Mouse (Mus musculus) megakaryocyte, adult 5-6 weeks (primary cell): ENCODE results near the gene Bmp2k. TPM values are rescaled to one million over a fixed set of nuclear protein-coding genes. Genes with fewer than 3 reads are reported as not detected.

Source experiments
- ATAC-seq: 2 replicates; pipeline ENCODE4 v1.8.0; 2016; ENCODE audit warnings: mild to moderate bottlenecking, inconsistent platforms; ENCODE audit not compliant: poor library complexity, severe bottlenecking
- total RNA-seq, 2 experiments: library from RNA; stranded (forward) in 1 of 2; stranded (reverse) in 1 of 2; fragments of 153-499, 151-499 nt in 1 of 2; fragments of 221-1000, 200-1000 nt in 1 of 2; gene quantifications; 2 replicates each; pipeline versions ENCODE4 v1.2.3 to v1.2.4; 2015 to 2017

Bmp2k gene
- total RNA-seq (2015) (67.8 and 74.8 TPM in 2 replicates), total RNA-seq (2017) (33.7 and 43.9 TPM in 2 replicates)

DNA sequence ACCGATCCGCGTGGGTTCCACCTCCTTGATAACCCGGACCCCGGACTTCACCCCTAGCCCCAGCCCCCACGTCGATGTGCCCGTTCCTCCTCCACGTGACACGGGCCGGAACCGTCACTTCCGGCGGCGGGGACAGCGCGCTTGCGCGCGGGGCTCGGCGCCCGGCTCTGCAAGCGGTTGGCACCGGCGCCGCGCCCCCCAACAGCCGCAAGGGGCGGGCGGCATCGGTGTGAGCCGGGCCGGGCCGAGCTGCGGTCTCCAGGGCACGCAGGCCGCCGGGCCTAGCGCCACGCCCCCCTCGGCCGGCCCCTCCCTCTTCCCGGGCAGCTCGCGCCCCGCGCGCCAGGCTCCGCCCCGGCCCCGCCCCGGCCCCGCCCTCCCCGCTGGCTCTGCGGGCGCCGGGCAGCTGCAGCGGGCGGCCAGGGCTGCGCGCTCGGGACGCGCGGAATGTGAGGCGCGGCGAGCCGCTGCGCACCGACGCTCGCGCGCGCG, at the start of gene Bmp2k:
Gene Bmp2k, plus strand, starts transcription at position 380 of the 492 bp plus-strand sequence.
- peak; percentile 70 for ATAC-seq

DNA sequence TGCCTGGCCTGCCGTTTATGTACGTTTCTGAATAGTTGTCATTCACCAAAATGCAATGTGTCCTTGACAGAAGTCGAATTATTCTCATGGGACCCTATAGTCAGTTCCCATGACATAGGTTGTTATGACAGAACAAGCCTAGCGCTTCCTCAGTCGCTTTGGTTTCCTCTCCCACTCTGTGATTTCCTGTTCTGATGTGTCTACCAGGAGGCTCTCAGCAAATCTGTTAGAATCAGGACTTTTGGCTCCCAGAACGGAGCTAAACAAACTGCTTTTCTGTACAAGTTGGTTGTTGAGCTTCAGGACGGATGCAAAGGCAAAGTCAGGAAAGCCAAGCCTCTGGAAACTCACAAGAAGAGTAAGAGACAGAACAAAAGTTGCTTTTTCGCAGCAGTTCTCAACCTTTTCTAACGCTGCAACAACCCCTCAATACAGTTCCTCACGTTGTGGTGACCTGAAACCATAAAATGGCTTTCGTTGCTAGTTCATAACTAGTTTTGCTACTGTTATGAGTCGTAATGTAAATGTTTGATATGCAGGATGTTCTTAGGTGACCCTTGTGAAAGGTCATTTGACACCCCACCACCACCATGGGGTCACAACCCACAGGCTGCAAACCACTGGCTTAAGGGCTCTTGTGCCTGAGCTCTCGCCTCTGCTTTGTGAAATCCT, 48.5 kb upstream of the Bmp2k start:
- peak; percentile 55 for ATAC-seq

DNA sequence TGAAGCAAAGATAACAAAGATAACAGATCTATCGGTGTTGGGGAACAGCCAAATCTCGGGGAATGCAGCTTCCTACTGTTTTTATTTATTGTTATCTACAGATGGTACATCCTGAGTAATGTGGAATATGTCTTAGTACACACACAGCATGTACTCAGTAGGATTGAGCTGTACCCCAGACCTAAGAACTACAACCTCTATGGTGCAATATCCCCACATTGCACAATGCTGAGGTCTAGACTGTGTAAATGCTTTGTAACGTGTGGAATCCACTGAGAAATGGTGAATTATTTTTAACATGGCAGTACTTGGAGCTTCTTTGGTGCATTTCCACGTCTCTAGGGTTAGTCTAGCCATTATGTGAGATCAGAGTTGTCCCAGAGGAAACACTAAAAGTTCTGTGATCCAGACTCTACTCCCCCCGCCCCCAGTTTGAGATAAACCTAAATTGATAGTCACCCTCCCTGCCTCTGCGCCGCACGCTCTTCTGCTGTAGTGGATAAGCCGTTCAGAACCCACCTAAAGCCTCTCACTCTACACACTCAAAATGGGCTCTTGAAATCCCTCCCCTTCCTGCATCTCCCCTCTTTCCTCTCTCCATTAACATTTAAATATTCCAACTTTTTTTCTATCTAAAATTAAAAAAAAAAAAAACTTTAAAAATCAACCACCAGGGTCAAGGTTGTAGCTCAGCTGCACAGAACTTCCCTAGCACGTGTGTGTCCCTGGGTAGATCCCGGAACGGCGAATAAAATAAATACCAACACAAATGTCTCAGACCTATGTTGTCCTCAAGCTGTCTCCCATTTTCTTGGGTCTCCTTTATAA, 47.4 kb upstream of the Bmp2k start:
- ATAC-seq: peak; percentile 83

DNA sequence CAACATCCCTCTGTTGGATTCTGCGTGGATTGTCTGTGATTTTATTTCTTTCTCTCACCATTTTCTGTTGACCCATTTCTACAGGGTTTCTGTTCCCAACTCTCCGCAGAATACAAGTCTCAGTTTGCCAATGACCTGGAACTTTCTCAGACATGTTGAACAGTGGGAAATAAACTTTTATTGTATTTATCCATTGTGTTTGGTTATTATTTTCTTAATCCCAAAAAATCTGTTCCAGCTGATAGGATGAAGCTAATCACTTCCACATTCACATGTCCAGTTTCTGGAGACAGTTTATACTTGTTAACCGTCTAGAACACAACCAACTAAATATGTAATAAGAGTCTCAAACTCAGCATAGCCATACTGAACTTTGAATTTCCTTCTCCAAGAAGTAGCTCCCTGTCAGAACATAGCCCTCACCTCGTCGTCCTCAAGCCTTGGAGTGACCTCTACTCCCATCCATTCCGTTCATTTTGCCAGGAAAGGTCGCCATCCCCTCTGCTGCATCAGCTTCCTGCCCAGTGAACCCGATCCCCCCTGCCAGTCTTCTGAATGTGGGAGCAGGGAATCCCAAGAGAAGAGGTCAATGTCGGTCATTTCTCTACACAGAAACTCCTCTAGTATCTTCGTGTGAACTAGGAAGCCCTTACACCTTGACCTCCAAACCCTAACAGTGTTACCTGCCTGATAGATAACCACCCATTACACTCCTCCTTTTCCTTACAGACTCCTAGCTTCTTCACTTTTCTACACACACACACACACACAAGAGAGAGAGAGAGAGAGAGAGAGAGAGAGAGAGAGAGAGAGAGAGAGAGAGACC, 46.6 kb upstream of the Bmp2k start:
- no peak for ATAC-seq

DNA sequence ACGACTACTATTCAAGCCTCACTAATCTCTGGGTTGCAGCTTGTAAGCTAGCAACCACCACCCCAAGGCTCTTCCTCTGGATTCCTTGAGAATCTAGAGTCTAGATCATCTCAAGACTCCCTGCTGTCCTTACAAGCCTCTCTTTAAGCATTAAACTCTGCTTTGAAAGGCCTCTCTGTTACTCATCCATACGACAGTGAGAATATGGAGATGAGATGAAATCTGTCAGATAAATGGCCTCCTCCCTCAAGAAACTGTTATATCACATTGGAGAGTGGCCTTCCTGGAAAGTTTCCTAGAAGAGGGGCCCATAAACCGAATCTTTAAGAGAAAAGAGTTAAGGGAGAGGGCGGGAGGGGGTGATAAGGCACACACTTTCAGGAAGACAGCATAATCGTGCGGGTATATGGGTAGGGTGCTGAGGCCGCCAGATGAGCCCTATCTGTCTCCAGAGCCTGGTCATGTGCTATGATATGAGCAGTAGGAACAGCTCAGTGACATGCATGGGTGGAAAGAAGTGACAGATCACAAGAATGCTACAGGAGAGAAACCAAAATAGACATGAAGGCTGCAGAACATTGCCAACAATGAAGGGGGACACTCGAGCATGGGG, 45.9 kb upstream of the Bmp2k start:
- no peak for ATAC-seq

DNA sequence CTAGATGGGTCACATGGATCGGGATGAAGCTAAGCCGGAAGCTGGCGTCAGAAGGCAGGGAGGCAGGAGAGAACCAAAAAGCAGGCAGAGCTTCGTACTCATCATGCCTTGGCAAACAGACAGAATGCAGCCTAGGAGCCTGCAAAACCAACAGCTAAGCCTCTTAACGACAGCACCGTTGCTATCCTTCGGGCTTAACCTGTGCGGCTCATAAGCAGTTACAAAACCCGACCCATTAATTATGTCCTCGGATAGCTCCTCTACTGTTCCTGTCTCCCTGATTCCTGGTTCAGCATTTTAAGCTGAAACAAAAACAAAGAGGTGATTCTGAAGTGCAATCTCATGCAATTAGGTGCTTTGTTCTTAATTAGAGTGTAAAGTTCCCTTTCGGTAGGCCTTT, 43.4 kb upstream of the Bmp2k start:
- no peak for ATAC-seq

DNA sequence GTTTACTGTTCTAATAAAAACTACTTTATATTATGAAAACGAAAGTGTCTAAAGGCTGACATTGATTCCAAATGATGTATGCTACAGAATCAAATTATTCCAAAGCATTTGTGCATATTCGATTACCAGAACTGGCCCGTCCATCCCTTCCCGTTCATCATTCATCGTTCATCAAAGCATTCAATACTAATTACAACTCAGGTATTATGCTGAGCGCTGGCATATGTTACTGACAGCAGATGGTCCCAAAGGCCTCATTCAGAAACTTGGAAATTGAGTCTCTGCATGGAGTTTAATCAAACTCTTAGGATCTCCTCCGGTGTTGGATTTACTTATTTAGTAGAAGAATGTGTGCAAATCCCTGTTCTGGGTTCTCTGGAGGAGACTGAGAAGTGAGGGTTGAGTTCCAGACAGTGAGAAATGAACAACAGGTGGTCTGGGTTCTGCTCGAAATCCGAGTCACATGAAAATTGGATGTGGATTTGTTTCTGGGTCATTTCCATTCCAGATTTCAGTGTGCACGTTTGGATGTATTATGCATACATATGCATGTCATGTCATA, 42.9 kb upstream of the Bmp2k start:
- no peak for ATAC-seq

DNA sequence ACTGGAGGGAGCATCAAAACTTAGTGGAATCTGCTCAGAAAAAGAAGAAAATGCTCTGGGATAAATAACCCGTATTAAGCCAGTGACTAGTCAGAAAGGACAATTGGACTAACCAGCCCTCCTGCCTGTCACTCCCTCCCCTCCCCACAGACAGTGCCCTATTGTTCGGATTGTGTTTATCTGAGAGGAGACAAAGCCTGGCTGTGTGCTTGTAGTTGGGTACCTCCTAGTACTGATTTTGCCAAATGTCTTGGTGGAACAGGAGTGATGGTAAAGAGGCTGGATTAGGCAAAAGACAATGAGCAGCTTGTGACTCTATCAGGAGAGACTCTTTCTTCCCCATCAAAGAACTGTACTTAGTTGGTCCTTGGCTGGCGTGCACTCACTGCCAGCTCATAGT, 40.6 kb upstream of the Bmp2k start:
- no peak for ATAC-seq

DNA sequence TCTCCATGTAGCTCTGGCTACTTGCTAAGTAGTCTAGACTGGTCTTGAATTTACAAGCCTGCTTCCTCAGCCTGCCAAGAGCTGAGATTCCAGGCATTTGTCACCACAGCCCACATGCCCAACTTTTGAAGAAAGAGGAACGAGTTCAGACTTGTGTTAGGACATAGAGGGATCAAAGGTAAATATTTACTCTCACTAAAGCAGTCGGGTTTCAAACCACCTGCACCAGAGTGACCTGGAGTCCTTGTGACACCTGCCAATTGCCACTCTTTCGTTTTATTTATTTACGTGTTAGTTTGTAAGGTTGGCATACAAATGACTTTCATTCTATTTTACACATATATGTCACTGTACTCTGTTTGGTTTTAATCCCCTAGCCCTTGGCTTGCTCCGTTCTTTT, 36.4 kb upstream of the Bmp2k start:
- no peak for ATAC-seq

DNA sequence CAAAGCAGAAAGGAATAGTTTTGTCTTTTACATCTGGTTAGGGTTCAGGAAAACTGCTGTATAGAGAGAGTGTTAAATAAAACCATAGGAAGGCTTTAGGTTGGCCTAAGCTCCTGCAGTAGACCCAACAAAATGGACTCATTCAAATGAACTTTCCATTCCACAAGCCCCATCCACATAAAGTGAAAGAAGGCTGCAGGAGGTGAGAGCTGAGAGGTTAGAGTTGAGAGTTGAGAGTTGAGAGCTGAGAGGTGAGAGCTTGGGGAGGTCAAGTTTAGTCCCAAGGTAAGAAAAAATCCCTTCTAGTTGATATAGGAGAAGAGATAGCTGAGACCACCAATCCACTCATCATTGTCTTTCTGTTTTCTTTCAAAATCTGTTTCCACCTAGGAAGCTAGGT, 35.6 kb upstream of the Bmp2k start:
- no peak for ATAC-seq

DNA sequence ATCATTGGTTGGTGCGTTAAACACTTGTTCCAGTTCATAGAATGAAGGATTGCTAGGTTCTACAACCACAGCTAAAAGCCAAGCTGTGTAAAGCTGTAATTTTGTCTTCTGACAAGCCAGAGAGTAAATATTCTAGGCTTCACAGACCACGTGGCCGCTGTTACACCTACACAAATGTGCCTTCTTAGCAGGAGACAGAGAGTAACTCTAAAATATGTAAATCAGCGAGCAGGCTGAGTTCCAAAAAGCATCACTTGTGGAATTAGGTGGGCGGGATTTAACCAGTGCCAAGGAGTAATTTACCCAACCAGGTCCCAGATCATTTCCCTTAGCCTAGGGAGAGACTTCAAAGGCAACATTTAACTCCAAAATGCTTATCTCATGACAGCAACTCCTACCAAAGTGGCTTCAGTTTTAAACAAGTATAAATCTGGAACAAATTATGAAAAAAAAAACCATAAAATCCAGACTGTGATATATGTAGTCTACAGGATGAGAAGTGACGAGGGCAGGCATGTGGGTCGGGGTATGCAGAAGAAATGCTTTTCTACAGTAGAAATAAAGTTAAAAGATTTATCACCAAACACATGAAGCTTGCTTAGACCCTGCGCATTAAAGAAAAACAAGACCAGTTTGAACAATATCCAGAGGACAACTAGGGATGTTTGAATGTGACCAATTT, 35.1 kb upstream of the Bmp2k start:
- ATAC-seq: no peak

DNA sequence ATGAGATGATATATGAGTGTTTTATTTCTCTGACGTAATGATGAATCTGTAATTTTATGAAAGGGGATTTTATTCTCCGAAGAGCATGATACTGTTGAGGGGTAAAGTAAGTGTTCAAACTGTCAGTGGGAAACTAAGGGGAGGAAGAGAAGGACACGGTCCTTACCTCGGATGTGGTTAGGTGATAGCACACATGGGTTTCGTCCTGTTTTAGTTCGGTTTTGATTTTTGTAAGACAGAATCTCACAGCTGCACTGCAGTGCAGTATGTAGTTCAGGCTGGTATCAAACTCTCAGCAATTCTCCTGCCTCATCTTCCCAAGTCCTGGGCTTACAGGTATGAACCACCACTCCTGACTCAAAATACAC, 34.6 kb upstream of the Bmp2k start:
- ATAC-seq: 0 out of 2 replicates have a peak, but pooled peaks have one; percentile 18

DNA sequence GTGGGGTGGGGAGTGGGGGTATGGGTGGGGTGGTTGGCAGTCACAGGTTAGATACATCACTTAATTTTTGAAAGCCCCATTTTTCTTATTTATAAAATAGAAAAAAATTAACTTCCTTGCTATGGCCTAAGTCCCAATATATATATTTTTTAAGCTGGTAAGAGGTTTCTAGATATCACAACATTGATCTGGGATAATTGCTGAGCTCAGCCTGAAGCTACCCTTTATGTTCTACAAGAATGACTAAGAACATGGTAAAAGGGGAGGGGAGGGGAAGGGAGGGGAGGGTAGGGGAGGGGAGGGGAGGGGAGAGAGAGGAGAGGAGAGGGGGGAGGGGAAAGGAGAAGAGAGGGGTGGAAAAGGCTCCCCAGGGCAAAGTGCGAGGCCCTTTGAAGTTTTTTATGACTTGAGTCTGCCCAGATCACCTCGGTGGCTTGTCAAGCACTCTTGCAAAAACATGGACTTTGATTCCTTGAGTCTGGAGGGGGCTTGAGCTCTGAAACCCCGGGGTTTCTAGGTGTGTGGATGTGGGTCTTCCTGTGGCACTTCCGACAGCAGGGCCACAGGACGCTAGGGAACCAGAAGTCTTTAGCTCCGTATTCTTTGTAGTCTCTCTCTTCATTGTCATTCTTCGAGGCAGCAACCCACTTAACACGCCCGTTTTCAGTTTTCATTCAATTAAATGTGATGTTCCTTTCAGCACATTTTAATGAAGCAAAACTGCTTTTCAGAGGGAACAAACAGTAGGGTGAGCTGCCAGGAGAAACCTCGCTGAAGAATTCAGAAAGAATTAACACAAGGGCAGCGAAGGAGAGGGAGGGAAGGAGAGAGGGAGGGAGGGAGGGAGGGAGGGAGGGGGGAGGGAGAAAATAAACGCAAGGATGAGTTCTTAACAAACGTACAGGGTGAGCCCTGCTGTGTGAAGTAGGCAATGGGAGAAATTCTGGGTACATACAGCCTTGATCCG, 33.1 kb upstream of the Bmp2k start:
- peak; percentile 33; the same call in 1 of the 2 replicates for ATAC-seq

DNA sequence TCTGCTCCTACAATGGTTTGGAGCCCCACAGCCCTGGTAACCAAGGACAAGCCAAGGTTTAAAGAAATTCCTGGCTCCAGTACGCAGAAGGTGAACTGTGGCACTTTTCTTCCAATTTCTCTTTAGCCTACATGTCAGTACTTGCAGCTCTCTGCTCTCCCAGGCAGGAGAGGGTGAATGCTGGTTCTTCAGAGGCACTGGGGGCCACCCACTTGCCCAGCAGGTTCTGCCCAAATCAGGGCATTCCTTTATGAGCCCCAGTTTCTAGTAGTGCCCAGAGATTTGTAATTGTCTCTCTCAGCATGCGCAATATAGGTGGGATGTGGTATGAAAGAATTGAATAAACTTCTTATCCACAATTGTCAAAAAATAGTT, 32.5 kb upstream of the Bmp2k start:
- ATAC-seq: no peak

DNA sequence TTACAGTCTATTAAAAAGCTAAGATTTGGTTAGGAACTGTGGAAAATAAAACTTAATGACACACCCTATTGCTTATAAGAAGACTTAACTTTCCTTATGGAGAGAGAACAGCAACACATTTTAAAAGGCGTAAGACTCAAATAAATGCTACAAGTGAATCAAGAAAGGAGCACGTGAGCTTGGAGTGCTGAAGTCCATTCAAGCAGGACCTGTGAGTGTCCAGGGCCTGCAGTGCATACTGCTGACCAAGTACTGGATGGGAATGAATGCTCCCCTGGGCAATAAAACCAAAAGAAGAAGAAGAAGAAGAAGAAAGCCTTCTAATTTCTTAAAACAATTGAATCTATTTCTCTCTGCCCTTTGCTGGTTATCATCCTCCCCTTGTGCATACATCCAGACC, 32.0 kb upstream of the Bmp2k start:
- no peak for ATAC-seq

DNA sequence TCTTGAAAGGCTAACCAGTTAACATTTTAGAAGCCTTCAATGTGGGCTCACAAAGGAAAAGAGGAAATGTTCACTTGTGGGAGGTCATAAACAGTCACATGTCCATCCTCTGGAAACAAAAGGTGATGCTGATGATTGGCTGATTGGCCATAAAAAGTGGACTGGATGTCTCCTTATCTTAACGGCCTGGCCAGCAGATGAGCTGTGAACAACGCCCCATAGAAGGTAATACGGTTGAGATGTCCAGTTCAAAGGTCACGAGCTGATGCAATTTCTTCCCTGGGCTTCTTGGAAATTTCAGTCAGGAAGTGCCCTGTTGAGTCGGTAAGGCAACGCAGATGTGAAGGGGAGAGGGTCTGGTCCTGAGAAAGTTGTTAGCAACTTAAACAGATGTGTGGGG, 28.9 kb upstream of the Bmp2k start:
- ATAC-seq: peak; percentile 59

DNA sequence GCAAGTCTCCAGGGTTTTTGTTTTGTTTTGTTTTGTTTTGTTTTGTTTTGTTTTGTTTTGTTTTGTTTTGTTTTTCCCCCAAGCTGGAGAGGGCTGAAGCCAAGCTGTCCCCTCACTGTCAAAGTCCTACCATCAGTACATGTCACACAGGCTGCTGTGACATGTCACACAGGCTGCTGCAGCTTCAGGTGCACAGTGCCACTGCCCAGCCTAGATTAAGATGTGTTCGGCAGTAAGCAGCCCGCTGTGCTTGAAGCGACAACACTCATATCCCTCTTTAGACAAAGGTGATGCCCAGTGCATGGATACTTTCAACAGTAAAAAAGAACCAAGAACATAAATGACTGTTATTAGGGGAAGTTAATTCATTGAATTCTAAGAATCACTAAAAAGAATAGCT, 28.5 kb upstream of the Bmp2k start:
- no peak for ATAC-seq

DNA sequence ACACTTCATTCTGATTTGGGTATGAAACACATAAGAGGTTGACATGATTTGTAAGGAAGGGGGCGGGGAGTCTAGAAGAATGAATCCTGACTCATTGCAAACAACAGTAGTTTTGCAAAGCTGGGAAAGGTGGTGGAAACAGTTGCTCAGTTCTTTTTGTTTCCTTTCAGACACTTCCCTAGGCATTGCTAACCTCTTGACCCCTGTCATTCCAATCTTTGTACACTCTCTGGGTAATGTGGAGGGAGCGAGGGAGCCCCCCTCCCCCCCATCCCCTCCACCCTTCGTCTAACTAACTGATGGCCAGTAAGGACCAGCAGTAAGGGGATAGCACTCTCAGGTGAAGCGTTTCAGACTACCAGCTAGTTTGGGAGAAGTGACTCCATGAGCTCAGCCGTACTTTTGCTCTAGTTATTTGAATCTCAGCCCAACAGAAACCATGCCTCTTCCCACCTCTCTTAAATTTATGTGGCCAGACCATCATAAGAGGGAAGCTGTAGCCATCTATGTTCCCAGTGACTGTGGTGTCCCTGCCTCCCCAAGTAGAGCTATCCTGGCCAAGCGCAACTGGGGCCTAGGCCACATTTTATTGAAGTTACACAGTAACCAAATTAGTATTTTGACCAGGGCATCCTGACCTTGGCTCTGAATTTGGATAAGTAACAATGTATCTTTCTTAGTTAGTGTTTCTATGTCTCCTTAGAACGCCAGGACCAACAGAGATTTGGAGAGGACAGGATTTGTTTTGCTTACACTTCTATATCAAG, 27.6 kb upstream of the Bmp2k start:
- no peak for ATAC-seq
